Mouse (Mus musculus) liver, embryonic 12.5 days (tissue): ENCODE results near the gene Dync1li1. TPM values are rescaled to one million over a fixed set of nuclear protein-coding genes. Genes with fewer than 3 reads are reported as not detected.

Source experiments
- ATAC-seq: fragments of 200-750 bp; cut with Nextera tagmentation; 2 replicates; pipeline ENCODE4 v1.8.0; 2017; ENCODE audit warnings: moderate number of reproducible peaks, mild to moderate bottlenecking, moderate library complexity
- H3K27ac ChIP-seq: fragments of 300-500 bp; sonication (generic); 2 replicates; pipeline ENCODE4 v1.5.1; 2016; ENCODE audit warnings: mild to moderate bottlenecking
- H3K27me3 ChIP-seq: fragments of 300-500 bp; sonication (generic); replicated peaks from 2 replicates; pipeline ENCODE4 v1.6.1; 2016; ENCODE audit warnings: mild to moderate bottlenecking, moderate library complexity
- H3K36me3 ChIP-seq: fragments of 300-500 bp; sonication (generic); 2 replicates; pipeline ENCODE4 v1.6.1; 2016; ENCODE audit warnings: mild to moderate bottlenecking, moderate library complexity
- H3K4me1 ChIP-seq: fragments of 300-500 bp; sonication (generic); 2 replicates; pipeline ENCODE4 v1.6.1; 2016
- H3K4me2 ChIP-seq: fragments of 300-500 bp; sonication (generic); 2 replicates; pipeline ENCODE4 v1.6.1; 2016; ENCODE audit warnings: mild to moderate bottlenecking, moderate library complexity
- H3K4me3 ChIP-seq: fragments of 300-500 bp; sonication (generic); 2 replicates; pipeline ENCODE4 v1.5.1; 2016; ENCODE audit warnings: mild to moderate bottlenecking, moderate library complexity
- H3K9ac ChIP-seq: fragments of 300-500 bp; sonication (generic); 2 replicates; pipeline ENCODE4 v1.6.1; 2016; ENCODE audit warnings: mild to moderate bottlenecking, moderate library complexity
- H3K9me3 ChIP-seq: fragments of 300-500 bp; sonication (generic); replicated peaks from 2 replicates; pipeline ENCODE4 v1.6.1; 2016; ENCODE audit warnings: mild to moderate bottlenecking, moderate library complexity
- WGBS: fragments of 180-500 bp; shearing (Covaris S2); methylation state at CpG from one replicate; pipeline ENCODE4 v1.1.7; 2016; ENCODE audit not compliant: insufficient replicate concordance; 5-methylcytosine and 5-hydroxymethylcytosine counted together
- polyA plus RNA-seq: library from polyadenylated mRNA; unstranded; fragments of >200 nt; fragmentation: Nextera tagmentation; extraction: Ambion mirVana; gene quantifications from 2 replicates; pipeline ENCODE4 v1.2.1, GENCODE M21; 2016

The Dync1li1 gene
- polyA plus RNA-seq, 1 experiment from 2014 or later, result 41.3 TPM

- H3K36me3 ChIP-seq, result peaks cover 52% of the 10 kb centered on the region
- no peak overlapping the region for H3K27ac ChIP-seq
- no peaks in the 10 kb centered on the region for H3K27me3 ChIP-seq
- no peaks in the 10 kb centered on the region for H3K4me1 ChIP-seq
- 72% methylated on average over 4 of the region's 4 CpGs for WGBS
- no peaks in the 10 kb centered on the region for H3K9me3 ChIP-seq
- H3K4me2 ChIP-seq, result no peak overlapping the region
- no peak overlapping the region for H3K9ac ChIP-seq
- no peak overlapping the region for H3K4me3 ChIP-seq
- ATAC-seq, result no peak
Observed at GRCm38 (mm10) chr9:114759886-114760285, 71.3 kb downstream of the Dync1li1 start.

GRCm38 (mm10) chr9:114760353-114760752, 71.8 kb downstream of the Dync1li1 start:
- no peak for ATAC-seq
- no peak overlapping the region for H3K9ac ChIP-seq
- H3K36me3 ChIP-seq, result peaks cover 49% of the 10 kb centered on the region
- H3K4me2 ChIP-seq, result no peak overlapping the region
- no peaks in the 10 kb centered on the region for H3K4me1 ChIP-seq
- H3K27ac ChIP-seq, result no peak overlapping the region
- WGBS, result 74% methylated on average over 5 of the region's 5 CpGs
- H3K27me3 ChIP-seq, result no peaks in the 10 kb centered on the region
- H3K9me3 ChIP-seq, result no peaks in the 10 kb centered on the region
- H3K4me3 ChIP-seq, result no peak overlapping the region

GRCm38 (mm10) chr9:114761848-114762247, 73.3 kb downstream of the Dync1li1 start:
- no peaks in the 10 kb centered on the region for H3K27me3 ChIP-seq
- no peak overlapping the region for H3K27ac ChIP-seq
- no peak overlapping the region for H3K4me2 ChIP-seq
- H3K4me3 ChIP-seq, result no peak overlapping the region
- H3K36me3 ChIP-seq, result peaks cover 35% of the 10 kb centered on the region
- no peaks in the 10 kb centered on the region for H3K4me1 ChIP-seq
- no peaks in the 10 kb centered on the region for H3K9me3 ChIP-seq
- no peak for ATAC-seq
- no peak overlapping the region for H3K9ac ChIP-seq
- WGBS, result 73% methylated on average over 11 of the region's 11 CpGs

- Histone ChIP-seq H3K27ac (no peak overlapping the region), H3K4me3 (no peak overlapping the region), H3K9me3 (no peaks in the 10 kb centered on the region), H3K9ac (no peak overlapping the region), H3K36me3 (peaks cover 32% of the 10 kb centered on the region), H3K27me3 (no peaks in the 10 kb centered on the region), H3K4me1 (no peaks in the 10 kb centered on the region), H3K4me2 (no peak overlapping the region)
- no peak for ATAC-seq
- 64% methylated on average over 13 of the region's 13 CpGs for WGBS
Observed at GRCm38 (mm10) chr9:114763341-114763740, 74.8 kb downstream of the Dync1li1 start.

- 86% methylated on average over 13 of the region's 13 CpGs for WGBS
- no peaks in the 10 kb centered on the region for H3K9me3 ChIP-seq
- H3K27ac ChIP-seq, result no peak overlapping the region
- H3K4me1 ChIP-seq, result no peaks in the 10 kb centered on the region
- no peaks in the 10 kb centered on the region for H3K27me3 ChIP-seq
- H3K4me3 ChIP-seq, result no peak overlapping the region
- no peak for ATAC-seq
- H3K4me2 ChIP-seq, result no peak overlapping the region
- H3K9ac ChIP-seq, result no peak overlapping the region
- peaks cover 23% of the 10 kb centered on the region for H3K36me3 ChIP-seq
Observed at GRCm38 (mm10) chr9:114767030-114767429, 78.4 kb downstream of the Dync1li1 start.

- no peak for ATAC-seq
- peaks cover 25% of the 10 kb centered on the region for H3K36me3 ChIP-seq
- H3K27me3 ChIP-seq, result no peaks in the 10 kb centered on the region
- no peaks in the 10 kb centered on the region for H3K4me1 ChIP-seq
- 75% methylated on average over 2 of the region's 2 CpGs for WGBS
- no peak overlapping the region for H3K4me3 ChIP-seq
- H3K9me3 ChIP-seq, result no peaks in the 10 kb centered on the region
- no peak overlapping the region for H3K4me2 ChIP-seq
- no peak overlapping the region for H3K9ac ChIP-seq
- H3K27ac ChIP-seq, result no peak overlapping the region
Observed at GRCm38 (mm10) chr9:114767507-114767906, 78.9 kb downstream of the Dync1li1 start.

GRCm38 (mm10) chr9:114768066-114768465, 79.5 kb downstream of the Dync1li1 start:
- Histone ChIP-seq H3K27me3 (no peaks in the 10 kb centered on the region), H3K27ac (no peak overlapping the region), H3K9ac (no peak overlapping the region), H3K4me2 (no peak overlapping the region), H3K9me3 (no peaks in the 10 kb centered on the region), H3K4me3 (no peak overlapping the region), H3K36me3 (peaks cover 24% of the 10 kb centered on the region), H3K4me1 (no peaks in the 10 kb centered on the region)
- 61% methylated on average over 10 of the region's 10 CpGs for WGBS
- no peak for ATAC-seq

GRCm38 (mm10) chr9:114770224-114770623, 81.6 kb downstream of the Dync1li1 start:
- Histone ChIP-seq H3K27me3 (no peaks in the 10 kb centered on the region), H3K9ac (no peak overlapping the region), H3K4me1 (peaks cover 3% of the 10 kb centered on the region), H3K4me2 (no peak overlapping the region), H3K36me3 (peaks cover 33% of the 10 kb centered on the region), H3K27ac (no peak overlapping the region), H3K9me3 (no peaks in the 10 kb centered on the region), H3K4me3 (no peak overlapping the region)
- ATAC-seq, result no peak
- WGBS, result 43% methylated on average over 4 of the region's 4 CpGs

GRCm38 (mm10) chr9:114771565-114771964, 83.0 kb downstream of the Dync1li1 start:
- WGBS, result 75% methylated on average over 7 of the region's 7 CpGs
- Histone ChIP-seq H3K4me1 (peaks cover 16% of the 10 kb centered on the region), H3K27me3 (no peaks in the 10 kb centered on the region), H3K36me3 (peaks cover 33% of the 10 kb centered on the region), H3K27ac (no peak overlapping the region), H3K9ac (no peak overlapping the region), H3K9me3 (no peaks in the 10 kb centered on the region), H3K4me2 (no peak overlapping the region), H3K4me3 (no peak overlapping the region)
- ATAC-seq, result no peak

Other genes starting within 250 kb of the Dync1li1 start
- not detected in 2 replicates for gene Ccr4, start 183.9 kb upstream of the Dync1li1 start, polyA plus RNA-seq
- gene C130032M10Rik, start 173.1 kb upstream of the Dync1li1 start, polyA plus RNA-seq, result 0.18 and 0.22 TPM in 2 replicates
- 1.7 and 2.0 TPM in 2 replicates for gene Trim71, start 124.4 kb upstream of the Dync1li1 start, polyA plus RNA-seq
- 35.8 and 38.9 TPM in 2 replicates for gene Cnot10, start 48.6 kb upstream of the Dync1li1 start, polyA plus RNA-seq
- gene Cmtm6, start 42.3 kb downstream of the Dync1li1 start, polyA plus RNA-seq, result 26.0 and 29.1 TPM in 2 replicates
- gene Cmtm7, start 93.1 kb downstream of the Dync1li1 start, polyA plus RNA-seq, result 69.9 and 70.4 TPM in 2 replicates
- 17.9 and 18.2 TPM in 2 replicates for gene Cmtm8, start 155.4 kb downstream of the Dync1li1 start, polyA plus RNA-seq
- gene Gpd1l, start 245.2 kb downstream of the Dync1li1 start, polyA plus RNA-seq, result 10.5 and 10.9 TPM in 2 replicates